In the genomic region with DNA sequence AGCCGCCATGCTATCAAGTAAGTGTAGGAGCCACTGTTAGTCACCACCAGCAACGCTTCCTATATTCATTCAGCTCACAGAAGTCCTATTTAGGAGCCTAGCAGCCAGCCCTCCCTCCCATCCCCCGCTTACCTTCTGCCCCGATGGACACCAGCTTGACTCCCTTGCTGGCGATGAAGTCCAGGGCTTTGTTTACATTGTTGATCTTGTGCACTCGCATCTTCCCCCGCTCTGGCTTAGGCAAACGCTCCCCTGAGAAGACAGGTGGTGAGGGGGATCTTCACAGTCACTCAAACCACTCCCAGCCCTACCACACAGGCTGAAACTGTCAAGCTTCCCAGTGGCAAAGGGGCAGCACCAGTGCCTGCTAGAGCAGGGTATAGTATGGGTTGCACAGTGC, we compare ENCODE assay signal across 11 mouse cellular contexts. TPM values are rescaled to one million over a fixed set of nuclear protein-coding genes. Genes with fewer than 3 reads are reported as not detected.
DNase-seq lines count a peak whose midpoint lies in the region; ATAC-seq and TF ChIP-seq lines count a peak whose summit lies in the region.
"Had no signal": no experiment of that assay in that cellular context is flagged by ENCODE, and none has a peak within 500 bp of the region (broad histone marks: within the 10 kb centered on the region; RNA-seq: fewer than 3 reads in every experiment).

No protein-coding gene starts in this region.

- TF ChIP-seq EP300 in ES-Bruce4 (IDR thresholded peaks at IDR 0.05; ENCODE audit: insufficient read depth, low read depth, low read length): no peak

- H3K9ac ChIP-seq in hindbrain, postnatal 0 days (replicated peaks; ENCODE audit: low read length): no peak overlapping the region
- H3K9ac ChIP-seq in hindbrain, embryonic 13.5 days: no peak overlapping the region
- no peak overlapping the region for H3K9ac ChIP-seq in ES-Bruce4 (ENCODE audit: low read depth, poor library complexity, severe bottlenecking)
- no peak overlapping the region for H3K9ac ChIP-seq in limb, embryonic 15.5 days

- no peak for TF ChIP-seq CTCF in hindbrain, postnatal 0 days (IDR thresholded peaks at IDR 0.05; ENCODE audit: low read depth)
- TF ChIP-seq CTCF in ES-Bruce4 (IDR thresholded peaks at IDR 0.05; ENCODE audit: low read depth, low read length): no peak

- intact Hi-C loops in left cerebral cortex, postnatal 14 days (cut with DNase I): no loop called here

- ATAC-seq in hindbrain, postnatal 0 days: no peak
- no peak for ATAC-seq in hindbrain, embryonic 13.5 days (ENCODE audit: low FRiP score)
- ATAC-seq in limb, embryonic 15.5 days (ENCODE audit: insufficient number of reproducible peaks, low FRiP score, low TSS enrichment, low read depth): no peak

- peak overlapping the region; percentile 67 for H3K27ac ChIP-seq in hindbrain, postnatal 0 days
- H3K27ac ChIP-seq in hindbrain, embryonic 13.5 days: no peak overlapping the region
- 0 out of 2 replicates have a peak overlapping the region, but pooled peaks have one; percentile 23 for H3K27ac ChIP-seq in ES-Bruce4 (ENCODE audit: insufficient read depth, low read length)
- peak overlapping the region; percentile 96 for H3K27ac ChIP-seq in brown adipose tissue, adult 24 weeks (replicated peaks; ENCODE audit: low read depth, low read length)
- H3K27ac ChIP-seq in limb, embryonic 15.5 days: peak overlapping the region; percentile 91

- no peak overlapping the region for H3K4me3 ChIP-seq in hindbrain, postnatal 0 days (ENCODE audit: low read length)
- no peak overlapping the region for H3K4me3 ChIP-seq in hindbrain, embryonic 13.5 days
- no peak overlapping the region for H3K4me3 ChIP-seq in ES-Bruce4 (ENCODE audit: low read depth, low read length)
- no peak overlapping the region for H3K4me3 ChIP-seq in brown adipose tissue, adult 24 weeks (ENCODE audit: insufficient read depth, low read depth, low read length)
- H3K4me3 ChIP-seq in limb, embryonic 15.5 days: no peak overlapping the region

- TF ChIP-seq POLR2A in ES-Bruce4 (IDR thresholded peaks at IDR 0.05; ENCODE audit: insufficient read depth, low read length): no peak

- no peak overlapping the region for H3K4me2 ChIP-seq in hindbrain, postnatal 0 days (ENCODE audit: low read depth, low read length)
- no peak overlapping the region for H3K4me2 ChIP-seq in hindbrain, embryonic 13.5 days
- H3K4me2 ChIP-seq in limb, embryonic 15.5 days: no peak overlapping the region

- H3K27me3 ChIP-seq in hindbrain, postnatal 0 days (ENCODE audit: insufficient read depth, low read length): no peaks in the 10 kb centered on the region
- no peaks in the 10 kb centered on the region for H3K27me3 ChIP-seq in hindbrain, embryonic 13.5 days
- H3K27me3 ChIP-seq in ES-Bruce4 (ENCODE audit: control insufficient read depth, insufficient read depth, low read length, poor library complexity, severe bottlenecking): no peaks in the 10 kb centered on the region
- H3K27me3 ChIP-seq in limb, embryonic 15.5 days: no peaks in the 10 kb centered on the region

- peaks cover 19% of the 10 kb centered on the region; the same call in 1 of the 2 replicates for H3K36me3 ChIP-seq in hindbrain, postnatal 0 days (ENCODE audit: insufficient read depth, low read length)
- peaks cover 56% of the 10 kb centered on the region for H3K36me3 ChIP-seq in hindbrain, embryonic 13.5 days
- peaks cover 58% of the 10 kb centered on the region for H3K36me3 ChIP-seq in ES-Bruce4 (ENCODE audit: control insufficient read depth, insufficient read depth, low read length, poor library complexity, severe bottlenecking)
- peaks cover 49% of the 10 kb centered on the region for H3K36me3 ChIP-seq in limb, embryonic 15.5 days

- no peak for DNase-seq in hindbrain, postnatal 0 days (ENCODE audit: low spot score)
- no peak for DNase-seq in adrenal gland, adult 18-20 months (ENCODE audit: low spot score in 2 of 2)
- no peak for DNase-seq in left cerebral cortex, postnatal 14 days (ENCODE audit: low spot score in 2 of 2)
- DNase-seq: cerebellum, adult 8-10 months; spleen, adult 18-20 months had no signal

- H3K4me1 ChIP-seq in hindbrain, postnatal 0 days (ENCODE audit: insufficient read depth, low read length): peaks cover 29% of the 10 kb centered on the region
- peaks cover 58% of the 10 kb centered on the region for H3K4me1 ChIP-seq in hindbrain, embryonic 13.5 days (replicated peaks)
- peaks cover 4% of the 10 kb centered on the region for H3K4me1 ChIP-seq in ES-Bruce4 (ENCODE audit: control insufficient read depth, insufficient read depth, low read length)
- peaks cover 71% of the 10 kb centered on the region for H3K4me1 ChIP-seq in brown adipose tissue, adult 24 weeks (ENCODE audit: control insufficient read depth, insufficient read depth, insufficient read length, low read length)
- peaks cover 65% of the 10 kb centered on the region for H3K4me1 ChIP-seq in limb, embryonic 15.5 days

- WGBS in hindbrain, postnatal 0 days: 67% methylated on average over 8 of the region's 8 CpGs
- 77% methylated on average over 8 of the region's 8 CpGs for WGBS in hindbrain, embryonic 13.5 days
- 67% methylated on average over 8 of the region's 8 CpGs for WGBS in limb, embryonic 15.5 days

- H3K9me3 ChIP-seq in hindbrain, postnatal 0 days (ENCODE audit: low read length): no peaks in the 10 kb centered on the region
- H3K9me3 ChIP-seq in hindbrain, embryonic 13.5 days: no peaks in the 10 kb centered on the region
- no peaks in the 10 kb centered on the region for H3K9me3 ChIP-seq in ES-Bruce4 (replicated peaks; ENCODE audit: control insufficient read depth, insufficient read depth, low read length, poor library complexity, severe bottlenecking)
- no peaks in the 10 kb centered on the region for H3K9me3 ChIP-seq in limb, embryonic 15.5 days
- H3K9me3 ChIP-seq: G1E had no signal

RNA-seq across cellular contexts. Expression of a gene that starts 37.3 kb away (rescaled TPM):
- total RNA-seq in hindbrain, postnatal 0 days (2014; rRNA removed): 0.07 TPM in 1 of 2 replicates, not detected in the other
- polyA plus RNA-seq in hindbrain, postnatal 0 days (2015; fragmentation: Nextera tagmentation; extraction: Ambion mirVana): 0.53 and 0.62 TPM in 2 replicates
- polyA plus RNA-seq in hindbrain, embryonic 13.5 days (2015; fragmentation: Nextera tagmentation; extraction: Ambion mirVana): 0.38 and 0.43 TPM in 2 replicates
- 0.21 and 0.33 TPM in 2 replicates for polyA plus RNA-seq in ES-Bruce4 (2011; ENCODE audit: insufficient read depth, insufficient read length, low read depth, missing spikeins)
- polyA plus RNA-seq in brown adipose tissue, adult 24 weeks (2012; ENCODE audit: insufficient read depth, insufficient read length, missing spikeins): 0.63 and 0.71 TPM in 2 replicates
- 0.97 and 1.3 TPM in 2 replicates for polyA plus RNA-seq in limb, embryonic 15.5 days (2015; fragmentation: Nextera tagmentation; extraction: Ambion mirVana)
- under 1 TPM; 0.16 to 0.17 TPM for total RNA-seq in adrenal gland, adult 18-20 months (2021)
- 1 to 10 TPM in 1 of 2 experiments, under 1 TPM in 1; 0.59 to 1.3 TPM for total RNA-seq in left cerebral cortex, postnatal 14 days (2021)

RNA-seq across cellular contexts. Expression of a gene that starts 43.6 kb away (rescaled TPM):
- 81.3 and 85.7 TPM in 2 replicates for total RNA-seq in hindbrain, postnatal 0 days (2014; rRNA removed)
- 114 and 115 TPM in 2 replicates for polyA plus RNA-seq in hindbrain, postnatal 0 days (2015; fragmentation: Nextera tagmentation; extraction: Ambion mirVana)
- polyA plus RNA-seq in hindbrain, embryonic 13.5 days (2015; fragmentation: Nextera tagmentation; extraction: Ambion mirVana): 136 and 138 TPM in 2 replicates
- polyA plus RNA-seq in ES-Bruce4 (2011; ENCODE audit: insufficient read depth, insufficient read length, low read depth, missing spikeins): 318 and 324 TPM in 2 replicates
- 122 and 135 TPM in 2 replicates for polyA plus RNA-seq in brown adipose tissue, adult 24 weeks (2012; ENCODE audit: insufficient read depth, insufficient read length, missing spikeins)
- 347 and 359 TPM in 2 replicates for polyA plus RNA-seq in limb, embryonic 15.5 days (2015; fragmentation: Nextera tagmentation; extraction: Ambion mirVana)
- total RNA-seq in adrenal gland, adult 18-20 months (2021): 100 to 1,000 TPM; 197 to 233 TPM
- total RNA-seq in left cerebral cortex, postnatal 14 days (2021): 100 to 1,000 TPM; 177 to 205 TPM

RNA-seq across cellular contexts. Expression of a gene that starts 54.9 kb away (rescaled TPM):
- 1.1 TPM in 1 of 2 replicates, not detected in the other for total RNA-seq in hindbrain, postnatal 0 days (2014; rRNA removed)
- 3.7 and 5.0 TPM in 2 replicates for polyA plus RNA-seq in hindbrain, postnatal 0 days (2015; fragmentation: Nextera tagmentation; extraction: Ambion mirVana)
- polyA plus RNA-seq in hindbrain, embryonic 13.5 days (2015; fragmentation: Nextera tagmentation; extraction: Ambion mirVana): 6.4 and 7.4 TPM in 2 replicates
- polyA plus RNA-seq in ES-Bruce4 (2011; ENCODE audit: insufficient read depth, insufficient read length, low read depth, missing spikeins): not detected in 2 replicates
- 2.3 TPM in 1 of 2 replicates, not detected in the other for polyA plus RNA-seq in brown adipose tissue, adult 24 weeks (2012; ENCODE audit: insufficient read depth, insufficient read length, missing spikeins)
- polyA plus RNA-seq in limb, embryonic 15.5 days (2015; fragmentation: Nextera tagmentation; extraction: Ambion mirVana): 171 and 257 TPM in 2 replicates
- under 1 TPM in 1 of 2 experiments, not detected in 1; 0.54 TPM for total RNA-seq in adrenal gland, adult 18-20 months (2021)
- total RNA-seq in left cerebral cortex, postnatal 14 days (2021): under 1 TPM in 1 of 2 experiments, not detected in 1; 0.47 TPM
- total RNA-seq: layer of hippocampus, postnatal 25 days had no signal

Comparison
In these comparisons a context has a peak if more than half of its experiments do, and no peak if none do; other contexts are left out.
1. RNA of a gene that starts 54.9 kb away (polyA plus RNA-seq): 171 to 257 TPM in limb, embryonic 15.5 days; 6.4 to 7.4 TPM in hindbrain, embryonic 13.5 days, 3.7 to 5.0 TPM in hindbrain, postnatal 0 days, 2.3 TPM in brown adipose tissue, adult 24 weeks and not detected in ES-Bruce4; every median in the first group is over 10 times any median in the second.